ENCODE assay signal across 8 mouse cellular contexts in genomic region chr19:42753141-42753917, GRCm38 (mm10). TPM values are rescaled to one million over a fixed set of nuclear protein-coding genes. Genes with fewer than 3 reads are reported as not detected.
A peak's percentile ranks its signal among the peaks of the same experiment; 100 is the strongest.
DNase-seq lines count a peak whose midpoint lies in the region; ATAC-seq and TF ChIP-seq lines count a peak whose summit lies in the region.

No protein-coding gene starts in this region.

- DNase-seq in cerebellum, adult 9-11 months: peak; percentile 45
- DNase-seq in cerebellum, adult 18-20 months: no peak
- peak; percentile 45 for DNase-seq in neural tube, embryonic 10.5 days (ENCODE audit: extremely low spot score, low spot score)
- DNase-seq in B cell, adult 2 months: no peak

- peak; percentile 70 for ATAC-seq in heart, embryonic 12.5 days (ENCODE audit: insufficient number of reproducible peaks, low FRiP score)
- ATAC-seq in kidney, embryonic 15.5 days (replicated peaks; ENCODE audit: low FRiP score): peak; percentile 50
- peak; percentile 43 for ATAC-seq in liver, embryonic 16.5 days (ENCODE audit: low read depth)

- peak overlapping the region; percentile 70 for H3K9ac ChIP-seq in heart, embryonic 12.5 days
- peak overlapping the region; percentile 53; the same call in 1 of the 2 replicates for H3K9ac ChIP-seq in kidney, embryonic 15.5 days
- no peak overlapping the region; the same call in 1 of the 2 replicates for H3K9ac ChIP-seq in liver, embryonic 16.5 days (ENCODE audit: low read depth, low read length)

- no peaks in the 10 kb centered on the region for H3K9me3 ChIP-seq in heart, embryonic 12.5 days (replicated peaks)
- H3K9me3 ChIP-seq in kidney, embryonic 15.5 days (replicated peaks): no peaks in the 10 kb centered on the region
- H3K9me3 ChIP-seq in liver, embryonic 16.5 days (replicated peaks; ENCODE audit: control insufficient read depth, low read length): no peaks in the 10 kb centered on the region

- H3K36me3 ChIP-seq in heart, embryonic 12.5 days: no peaks in the 10 kb centered on the region
- H3K36me3 ChIP-seq in kidney, embryonic 15.5 days: no peaks in the 10 kb centered on the region
- H3K36me3 ChIP-seq in liver, embryonic 16.5 days (ENCODE audit: control insufficient read depth, insufficient read depth): no peaks in the 10 kb centered on the region

- peak overlapping the region; percentile 81 for H3K27ac ChIP-seq in embryonic fibroblast, embryonic 13.5 days (ENCODE audit: insufficient read depth, low read length)
- peak overlapping the region; percentile 91 for H3K27ac ChIP-seq in heart, embryonic 12.5 days (ENCODE audit: poor library complexity, severe bottlenecking)
- peak overlapping the region; percentile 96 for H3K27ac ChIP-seq in kidney, embryonic 15.5 days
- peak overlapping the region; percentile 82 for H3K27ac ChIP-seq in liver, embryonic 16.5 days (ENCODE audit: low read length)

- TF ChIP-seq POLR2A in embryonic fibroblast, embryonic 13.5 days (IDR thresholded peaks at IDR 0.05; ENCODE audit: low read depth, low read length): no peak

- H3K4me3 ChIP-seq in embryonic fibroblast, embryonic 13.5 days (ENCODE audit: insufficient read depth, low read length): no peak overlapping the region
- peak overlapping the region; percentile 48 for H3K4me3 ChIP-seq in heart, embryonic 12.5 days
- H3K4me3 ChIP-seq in kidney, embryonic 15.5 days (replicated peaks): peak overlapping the region; percentile 42
- peak overlapping the region; percentile 55 for H3K4me3 ChIP-seq in liver, embryonic 16.5 days (ENCODE audit: low read depth, low read length)

- peak overlapping the region; percentile 79 for H3K4me2 ChIP-seq in heart, embryonic 12.5 days
- peak overlapping the region; percentile 65 for H3K4me2 ChIP-seq in kidney, embryonic 15.5 days
- peak overlapping the region; percentile 65 for H3K4me2 ChIP-seq in liver, embryonic 16.5 days (ENCODE audit: low read depth, low read length)

- no peak for TF ChIP-seq CTCF in embryonic fibroblast, embryonic 13.5 days (IDR thresholded peaks at IDR 0.05; ENCODE audit: borderline replicate concordance, insufficient read depth, low read length)

- H3K4me1 ChIP-seq in embryonic fibroblast, embryonic 13.5 days (ENCODE audit: control insufficient read depth, insufficient read depth, low read length): peaks cover 2% of the 10 kb centered on the region; the same call in 1 of the 2 replicates
- H3K4me1 ChIP-seq in heart, embryonic 12.5 days (replicated peaks): peaks cover 61% of the 10 kb centered on the region
- H3K4me1 ChIP-seq in kidney, embryonic 15.5 days: peaks cover 73% of the 10 kb centered on the region
- peaks cover 26% of the 10 kb centered on the region for H3K4me1 ChIP-seq in liver, embryonic 16.5 days (ENCODE audit: control insufficient read depth, low read depth, low read length)

- 13% methylated on average over 11 of the region's 11 CpGs for WGBS in heart, embryonic 12.5 days
- WGBS in kidney, embryonic 15.5 days: 19% methylated on average over 11 of the region's 11 CpGs
- WGBS in liver, embryonic 16.5 days (ENCODE audit: insufficient replicate concordance): 12% methylated on average over 11 of the region's 11 CpGs

- H3K27me3 ChIP-seq in heart, embryonic 12.5 days (replicated peaks): 0 out of 2 replicates have a peak, but pooled peaks cover 6% of the 10 kb centered on the region
- no peaks in the 10 kb centered on the region for H3K27me3 ChIP-seq in kidney, embryonic 15.5 days
- no peaks in the 10 kb centered on the region for H3K27me3 ChIP-seq in liver, embryonic 16.5 days (ENCODE audit: control insufficient read depth, insufficient read depth, low read depth, low read length)

RNA-seq across cellular contexts. Expression of gene Pyroxd2, which starts 0.8 kb away (rescaled TPM):
- 2.7 and 3.0 TPM in 2 replicates for polyA plus RNA-seq in embryonic fibroblast, embryonic 13.5 days (2011; ENCODE audit: insufficient read length, low read depth, missing spikeins)
- 4.3 and 4.4 TPM in 2 replicates for polyA plus RNA-seq in heart, embryonic 12.5 days (2016; fragmentation: Nextera tagmentation; extraction: Ambion mirVana)
- polyA plus RNA-seq in kidney, embryonic 15.5 days (2015; fragmentation: Nextera tagmentation; extraction: Ambion mirVana): 5.5 and 6.4 TPM in 2 replicates
- 4.5 and 5.6 TPM in 2 replicates for polyA plus RNA-seq in liver, embryonic 16.5 days (2015; fragmentation: Nextera tagmentation; extraction: Ambion mirVana)

RNA-seq across cellular contexts. Expression of gene Hps1, which starts 26.4 kb away (rescaled TPM):
- polyA plus RNA-seq in embryonic fibroblast, embryonic 13.5 days (2011; ENCODE audit: insufficient read length, low read depth, missing spikeins): 13.2 and 15.8 TPM in 2 replicates
- polyA plus RNA-seq in heart, embryonic 12.5 days (2016; fragmentation: Nextera tagmentation; extraction: Ambion mirVana): 9.1 and 10.0 TPM in 2 replicates
- polyA plus RNA-seq in kidney, embryonic 15.5 days (2015; fragmentation: Nextera tagmentation; extraction: Ambion mirVana): 14.7 and 14.8 TPM in 2 replicates
- 6.0 and 6.2 TPM in 2 replicates for polyA plus RNA-seq in liver, embryonic 16.5 days (2015; fragmentation: Nextera tagmentation; extraction: Ambion mirVana)

Comparison
In these comparisons a context has a peak if more than half of its experiments do, and no peak if none do; other contexts are left out.
1. DNase-seq: peak in cerebellum, adult 9-11 months (single experiment) and neural tube, embryonic 10.5 days (single experiment); none in cerebellum, adult 18-20 months (0 of 2) and B cell, adult 2 months (0 of 2).
2. Peak in every context shown above with its lines, with median percentiles within 50 percentile points of each other: H3K27ac ChIP-seq, ATAC-seq and H3K4me2 ChIP-seq.